Mouse (Mus musculus) layer of hippocampus, postnatal 10 days (tissue): ENCODE results near the gene Tom1l1. TPM values are rescaled to one million over a fixed set of nuclear protein-coding genes. Genes with fewer than 3 reads are reported as not detected.
A peak's percentile ranks its signal among the peaks of the same experiment; 100 is the strongest.

ENCODE experiments used
- DNase-seq, 2 experiments: peaks; one replicate each; pipeline ENCODE4 v3.0.0; 2021; ENCODE audit warnings: low spot score in 2 of 2
- total RNA-seq, 2 experiments: library from RNA; stranded (reverse); gene quantifications; 2 replicates each; pipeline ENCODE4 v1.2.3; 2021

Gene Tom1l1
- total RNA-seq, 2 experiments from 2014 or later = 18.3 to 19.3 TPM

DNA sequence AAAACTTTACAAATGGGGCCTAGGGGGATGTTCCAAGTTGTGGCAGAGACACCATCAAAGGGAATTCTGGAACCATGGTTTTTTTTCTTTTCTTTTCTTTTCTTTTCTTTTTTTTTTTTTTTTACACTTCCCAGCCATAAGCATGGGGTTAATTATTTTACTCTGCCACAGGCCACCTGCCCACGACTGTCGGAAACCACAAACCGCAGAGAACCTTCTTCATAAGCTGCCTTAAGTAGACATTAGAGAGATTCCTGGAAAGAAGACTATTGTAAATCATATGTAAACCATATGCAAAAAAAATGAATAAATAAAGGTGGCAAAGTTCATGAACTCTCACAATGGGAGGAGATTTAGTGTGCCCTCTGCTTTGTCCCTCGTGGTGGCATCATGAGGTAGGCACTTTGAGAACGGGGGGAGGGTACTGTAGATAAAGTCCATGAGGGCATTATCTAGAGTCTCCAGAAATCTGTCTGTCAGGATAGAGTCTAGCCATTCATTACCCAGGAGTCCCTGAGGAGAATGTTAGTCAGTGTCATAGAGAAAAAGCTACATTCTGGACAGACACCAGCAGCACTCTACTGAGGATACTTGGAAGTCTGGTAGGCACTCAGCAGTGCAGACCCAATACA lies 12.6 kb downstream of the Tom1l1 start:
- DNase-seq = no peak

DNA sequence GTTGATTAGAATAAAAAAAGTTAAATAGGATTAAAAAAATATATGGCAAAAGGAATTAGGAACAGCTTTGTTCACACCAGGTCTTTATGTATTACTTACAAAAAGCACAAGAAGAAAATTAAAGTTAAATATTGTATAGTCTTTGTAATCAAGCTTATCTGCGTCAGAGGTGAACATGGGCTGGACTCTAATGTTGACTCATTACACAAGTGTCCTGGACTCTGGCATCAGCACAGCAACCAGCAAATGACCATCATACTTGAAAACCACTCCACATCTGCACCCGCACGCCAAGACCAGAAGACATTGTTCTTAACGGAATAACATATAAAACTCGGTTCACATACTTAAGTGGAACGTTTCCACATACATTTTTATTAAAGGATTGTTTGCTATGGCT lies 20.8 kb downstream of the Tom1l1 start:
- DNase-seq = no peak

DNA sequence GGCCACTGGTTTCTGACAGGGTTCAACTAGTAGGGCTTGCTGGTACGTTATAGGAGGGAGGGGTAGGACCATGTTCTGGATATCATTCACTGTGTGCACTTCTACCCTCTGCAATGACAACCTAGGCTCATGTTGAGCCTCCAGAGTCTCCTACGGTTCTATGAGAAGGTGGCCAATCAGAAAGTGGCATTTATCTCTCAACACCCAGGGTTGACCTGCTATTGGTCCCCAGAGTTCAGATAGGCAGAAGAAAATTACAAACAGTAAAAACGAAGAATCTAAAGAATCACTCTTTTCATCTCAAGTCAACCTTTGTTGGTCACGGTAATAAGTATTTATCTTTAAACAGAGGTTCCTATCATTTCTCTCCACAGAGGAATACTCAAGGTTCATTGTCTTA lies 21.2 kb downstream of the Tom1l1 start:
- DNase-seq = no peak

DNA sequence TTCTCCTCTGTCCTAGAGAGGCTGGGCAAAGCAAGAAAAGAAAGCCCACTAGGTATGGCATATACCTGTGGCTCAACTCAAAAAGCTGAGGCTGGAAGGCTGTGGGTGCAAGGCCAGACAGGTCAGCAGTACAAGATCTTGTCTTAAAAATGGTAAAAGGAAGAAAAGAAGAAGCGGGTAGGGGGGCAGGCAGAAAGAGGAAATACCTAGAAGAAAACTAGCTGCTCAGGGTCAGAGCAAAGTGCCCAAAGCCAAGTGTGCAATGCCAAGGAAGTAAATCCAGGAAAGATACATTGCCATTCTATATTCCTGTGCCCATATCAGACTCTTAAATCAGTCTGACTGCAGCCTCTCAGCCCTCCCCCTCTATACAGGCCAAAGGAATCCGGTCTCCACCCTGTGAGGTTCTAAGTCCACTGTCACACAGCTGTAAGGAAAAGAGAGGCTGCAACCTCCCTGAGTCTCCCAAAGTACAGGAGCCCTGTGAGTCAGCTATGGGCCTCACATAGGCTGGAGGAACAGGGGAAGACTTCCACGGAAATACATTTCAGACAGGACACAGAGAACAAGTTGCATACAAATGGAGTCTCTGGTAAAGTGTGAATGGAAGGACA lies 21.9 kb downstream of the Tom1l1 start:
- no peak for DNase-seq

DNA sequence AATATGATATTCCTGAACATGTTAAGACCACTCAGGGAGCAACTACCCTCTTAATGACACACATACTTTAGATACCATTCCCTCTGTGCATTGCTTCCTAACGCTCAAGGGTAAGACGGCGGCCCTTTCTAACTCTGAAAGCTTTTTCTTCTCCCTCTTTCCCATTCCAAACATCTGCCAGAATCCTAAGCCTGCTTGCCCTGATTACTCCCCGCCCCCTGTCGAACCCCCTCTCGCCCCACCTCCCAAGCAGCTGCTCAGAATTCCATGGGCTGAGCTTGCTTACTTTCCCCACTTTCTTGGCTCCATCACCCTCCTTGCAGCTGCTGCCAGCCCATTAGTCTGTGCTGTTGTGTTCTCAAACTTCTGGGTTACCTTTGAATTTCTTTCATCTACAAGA lies 23.0 kb downstream of the Tom1l1 start:
- DNase-seq = peak; percentile 30 to 53

DNA sequence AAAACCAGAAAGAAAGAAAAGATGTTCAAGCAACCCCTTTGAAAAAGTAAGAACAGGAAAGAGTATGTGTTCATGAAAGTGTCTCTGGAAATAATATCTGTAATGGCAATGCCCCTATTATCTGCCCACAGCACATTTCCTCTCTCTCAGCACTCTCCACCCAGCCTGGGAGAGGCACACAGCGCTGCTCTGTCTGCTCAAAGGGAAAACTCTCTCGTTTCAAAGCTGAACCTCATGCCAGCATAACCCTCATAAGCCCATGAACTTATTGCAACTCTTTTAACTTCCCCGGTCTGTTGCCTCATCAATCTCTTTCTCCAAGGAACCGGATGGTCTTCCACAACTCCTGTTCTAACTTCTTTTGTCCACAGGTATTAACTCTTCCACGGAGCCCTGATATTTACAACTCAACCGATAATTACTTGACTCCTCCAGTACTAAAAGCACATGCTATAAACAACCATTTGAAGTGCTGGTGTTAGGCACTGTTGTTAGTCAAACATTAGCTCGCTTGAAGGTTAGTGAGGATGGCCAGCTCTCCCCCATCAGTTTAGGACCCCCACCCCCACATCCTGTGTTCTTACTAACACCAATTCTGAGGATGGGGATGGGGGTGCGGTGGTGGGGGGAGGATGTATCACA lies 23.7 kb downstream of the Tom1l1 start:
- DNase-seq = no peak

DNA sequence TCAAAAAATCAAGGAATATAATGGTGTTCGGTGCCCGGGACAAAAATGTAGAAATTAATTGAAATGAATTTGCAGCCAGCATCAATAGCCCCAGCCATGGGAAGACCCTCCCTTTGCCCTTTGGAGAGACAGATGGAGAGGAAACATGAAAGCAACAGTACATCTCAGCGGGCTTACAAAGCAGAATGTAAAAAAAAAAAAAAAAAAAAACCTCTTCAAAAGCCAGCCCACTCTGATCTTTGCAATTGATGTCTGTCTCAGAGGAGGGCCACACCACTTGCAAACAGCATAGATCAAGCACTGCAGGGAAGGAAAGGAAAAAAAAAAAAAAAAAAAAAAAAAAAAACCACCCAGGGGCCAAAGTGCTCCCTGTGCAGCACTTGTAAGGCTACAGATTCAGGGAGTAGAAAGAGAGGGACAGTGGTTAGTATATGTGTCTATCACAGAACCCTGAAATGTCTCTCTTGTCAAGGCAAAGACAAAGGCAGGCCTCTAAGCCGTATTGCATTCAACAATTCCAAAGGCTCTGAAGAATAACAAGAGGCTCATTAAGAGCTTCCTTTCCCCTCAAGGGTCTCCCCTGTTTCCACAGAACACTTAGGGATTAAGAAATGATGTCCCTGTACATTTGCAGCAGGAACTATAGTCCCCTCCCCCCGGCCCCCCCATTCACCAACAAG lies 24.4 kb downstream of the Tom1l1 start:
- no peak for DNase-seq

DNA sequence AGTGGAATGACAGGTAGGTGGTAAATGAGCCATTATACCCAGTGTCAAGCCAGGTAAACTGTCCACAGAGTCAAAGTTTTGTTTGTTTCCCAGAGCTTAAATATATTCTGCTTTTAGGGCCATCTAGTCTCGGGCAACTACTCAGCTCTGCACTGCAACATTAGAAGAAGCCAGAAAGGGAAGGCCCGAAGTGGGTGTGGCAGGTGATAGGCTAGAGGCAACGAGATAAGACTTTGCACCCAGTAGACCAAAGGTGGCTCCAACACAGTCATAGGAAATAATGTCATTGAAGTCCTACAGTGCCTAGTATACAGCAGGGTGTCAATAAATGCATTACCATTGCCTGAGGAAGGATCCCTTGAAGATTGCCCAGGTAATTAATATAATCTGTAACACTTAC lies 25.1 kb downstream of the Tom1l1 start:
- no peak for DNase-seq

DNA sequence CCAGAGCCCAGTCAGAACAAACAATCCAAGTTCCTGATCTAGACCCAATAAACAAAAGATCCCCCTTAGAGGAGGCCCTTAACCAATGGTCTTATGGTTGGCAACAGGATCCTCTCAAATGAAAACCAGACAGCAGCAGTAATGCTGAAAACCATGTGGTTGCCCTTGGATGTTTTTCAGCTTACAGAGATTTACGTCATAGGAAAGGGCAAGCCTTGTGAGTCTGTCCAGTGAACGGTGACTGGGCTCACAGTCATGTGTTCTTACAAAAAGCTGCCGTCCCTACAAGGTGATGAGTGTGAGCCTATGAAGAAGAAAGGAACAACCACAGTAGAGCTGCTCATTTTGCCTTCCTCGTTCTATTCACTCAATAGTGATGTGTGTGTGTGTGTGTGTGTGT lies 27.5 kb downstream of the Tom1l1 start:
- DNase-seq = no peak

DNA sequence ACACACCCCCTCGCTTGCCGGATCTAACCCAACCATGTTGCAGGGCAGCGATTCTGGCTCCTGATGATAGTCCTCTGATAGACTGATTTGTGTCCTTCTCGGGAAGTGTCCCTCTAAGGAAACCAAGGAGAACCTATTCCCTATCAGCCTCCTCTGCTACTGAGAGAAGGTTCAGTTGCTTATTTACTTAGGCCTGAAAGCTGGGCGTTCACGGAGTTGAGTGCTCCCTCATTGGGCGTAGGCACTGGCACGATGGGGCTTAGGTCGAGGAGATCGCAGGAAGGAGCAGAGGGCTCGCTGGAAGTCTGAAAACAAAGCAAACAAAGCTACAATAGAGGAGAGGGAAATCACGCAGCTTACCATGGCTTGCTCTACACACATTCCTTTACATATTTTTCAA lies 30.6 kb downstream of the Tom1l1 start:
- DNase-seq = no peak

DNA sequence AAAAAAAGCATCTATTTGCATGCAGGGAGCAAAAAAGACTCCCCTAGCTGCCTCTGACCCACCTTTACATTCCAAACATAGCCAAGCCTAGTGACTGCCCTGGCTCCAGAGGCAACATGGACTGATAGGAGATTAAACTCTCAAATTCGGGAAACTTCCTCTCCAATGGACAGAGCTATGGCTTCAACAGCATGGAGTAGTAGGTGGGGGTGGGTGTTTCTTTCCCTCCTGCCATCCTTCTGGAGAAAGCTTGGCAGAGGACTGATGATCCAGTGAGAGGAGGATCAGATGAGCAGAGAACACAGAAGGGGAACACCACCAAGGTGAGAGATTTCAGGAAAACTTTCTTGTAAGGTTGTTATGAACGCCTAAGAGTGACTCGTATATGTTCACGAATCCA lies 35.6 kb downstream of the Tom1l1 start:
- no peak for DNase-seq

DNA sequence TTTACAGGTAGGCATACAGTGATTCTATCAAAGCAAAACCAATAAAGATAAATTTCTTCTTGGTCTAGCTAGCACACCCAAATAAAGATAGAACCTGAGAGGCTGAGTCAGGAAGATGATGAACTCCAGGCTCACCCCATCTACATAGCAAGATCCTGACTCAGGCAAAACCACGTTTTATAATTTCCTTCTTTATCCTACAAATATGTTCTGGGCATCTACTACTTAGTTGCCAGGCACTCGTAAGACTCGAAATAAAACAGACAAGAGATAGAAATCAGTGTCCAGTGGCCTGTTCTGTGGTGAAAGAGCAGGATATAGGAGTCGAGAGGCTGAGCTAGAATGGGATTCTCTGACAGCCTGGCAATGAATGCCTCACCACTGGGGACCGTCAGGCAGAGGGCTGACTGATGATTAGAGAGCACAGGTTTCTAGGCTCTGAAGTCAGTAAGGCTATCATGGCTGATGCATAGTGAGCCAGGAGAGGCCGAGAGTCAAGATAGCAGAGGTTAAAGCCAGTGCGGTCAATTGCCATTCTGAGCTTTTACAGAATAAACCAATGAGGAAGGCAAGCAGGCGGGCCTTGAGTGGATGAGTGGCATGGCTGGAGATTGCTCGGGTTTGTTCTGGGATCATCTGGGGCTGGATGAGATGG lies 37.8 kb downstream of the Tom1l1 start:
- no peak for DNase-seq

DNA sequence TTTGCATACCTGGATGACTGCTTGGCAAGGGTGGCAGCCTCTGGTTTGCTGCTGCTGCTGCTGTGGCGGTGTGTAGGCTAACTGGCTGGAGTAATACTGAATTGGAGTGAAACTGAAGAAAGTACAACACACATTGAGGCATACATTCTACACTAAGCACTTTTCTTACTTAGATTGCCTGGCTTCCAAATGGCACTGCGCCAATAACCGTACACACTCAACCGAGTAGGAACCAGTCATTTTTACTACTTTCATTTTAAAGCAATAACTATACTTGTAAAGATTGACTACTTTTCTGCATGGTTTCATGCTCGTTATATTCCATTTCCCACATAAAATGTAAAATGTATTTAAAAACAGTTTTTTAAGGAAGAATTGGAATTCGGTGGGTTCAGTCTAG lies 38.4 kb downstream of the Tom1l1 start:
- no peak for DNase-seq

DNA sequence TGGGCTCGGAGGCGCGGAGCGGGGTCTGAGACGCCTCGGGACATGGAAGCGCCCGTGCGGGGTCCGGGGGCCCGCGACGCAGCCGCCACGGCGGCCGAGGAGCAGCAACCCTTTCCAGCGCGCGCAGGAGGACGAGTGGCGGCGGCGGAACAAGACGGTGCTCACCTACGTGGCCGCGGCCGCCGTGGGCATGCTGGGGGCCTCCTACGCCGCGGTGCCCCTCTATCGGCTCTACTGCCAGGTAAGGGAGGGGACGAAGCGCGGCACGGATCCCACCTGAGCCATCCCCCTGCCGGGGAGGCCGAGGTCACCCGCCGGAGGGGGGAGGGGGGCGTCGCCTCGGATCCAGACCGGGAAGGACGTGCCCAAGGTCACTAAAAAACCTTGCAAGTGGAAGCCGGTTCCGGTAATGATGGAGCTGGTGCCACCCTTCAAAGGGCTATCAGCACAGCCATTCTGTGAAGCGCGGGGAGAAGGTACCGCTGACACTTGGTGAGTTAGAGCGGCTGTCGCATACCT lies 49.8 kb downstream of the Tom1l1 start:
- peak; percentile 42 to 64 for DNase-seq

DNA sequence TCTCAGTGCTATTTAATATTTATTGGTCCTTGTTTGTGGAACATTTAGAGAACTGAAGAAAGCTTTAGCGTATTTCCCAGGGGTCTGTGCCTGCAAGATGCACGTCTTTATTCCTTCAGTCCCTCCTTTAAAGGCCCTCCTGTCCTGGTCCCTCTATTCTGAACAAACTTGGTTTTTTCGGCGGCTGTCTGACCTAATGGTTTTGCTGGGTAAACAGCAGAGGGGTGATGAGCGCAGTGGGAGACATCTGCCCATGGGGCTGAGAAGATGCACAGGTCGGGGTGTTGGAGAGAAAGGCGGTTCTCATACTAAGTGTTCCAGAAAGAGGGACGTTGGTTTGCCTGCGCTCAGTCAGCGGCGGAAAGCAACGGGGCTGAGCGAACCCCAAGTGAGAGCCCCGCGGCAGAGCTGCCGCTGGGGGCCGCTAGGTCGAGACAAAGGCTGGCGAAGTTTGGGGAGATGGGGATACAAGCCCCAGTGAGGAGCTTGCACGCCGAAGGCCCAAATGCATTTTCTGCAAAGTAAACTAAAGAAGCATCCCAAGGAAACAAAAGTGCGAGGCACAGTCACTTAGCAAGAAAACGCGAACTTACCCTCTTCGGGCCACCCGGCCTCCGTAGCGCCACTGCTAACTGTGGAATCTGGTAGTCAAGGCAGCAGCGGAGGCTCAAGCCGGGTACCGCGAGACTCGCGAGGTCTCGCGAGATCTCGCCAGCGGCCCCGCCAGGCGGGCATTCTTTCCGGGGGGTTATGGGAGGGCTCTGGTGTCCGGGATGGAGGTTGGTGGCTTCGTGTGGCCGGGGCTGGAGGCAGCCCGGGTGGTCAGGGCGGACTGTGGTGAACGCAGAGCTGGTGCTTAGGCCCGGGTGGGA lies 50.5 kb downstream of the Tom1l1 start, which contains the start of the genes Stxbp4 and Cox11:
TSS of gene Stxbp4 (minus strand) at position 645 of the 872 bp plus-strand sequence.
TSS of gene Cox11 (plus strand) at position 734 of the 872 bp plus-strand sequence.
- DNase-seq = peak; percentile 92 to 95

DNA sequence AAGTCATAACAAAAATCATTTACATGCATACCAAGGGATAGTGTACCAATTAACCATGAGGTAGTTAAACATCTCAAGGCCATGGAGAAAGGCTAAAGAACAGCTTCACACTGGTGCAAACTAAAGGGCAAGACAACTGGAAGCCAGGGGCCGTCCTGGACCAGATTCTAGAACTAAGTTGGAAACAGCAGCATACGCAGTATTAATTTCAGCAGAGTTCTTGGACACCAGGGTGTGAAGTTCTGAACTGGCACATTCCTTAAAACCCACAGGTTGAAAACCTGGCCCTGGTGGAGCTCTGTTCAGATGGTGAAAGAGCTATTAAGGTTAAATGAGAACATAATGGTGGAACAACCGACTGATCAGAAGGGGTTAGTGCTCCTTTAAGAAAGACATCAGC lies 53.5 kb downstream of the Tom1l1 start:
- no peak for DNase-seq

DNA sequence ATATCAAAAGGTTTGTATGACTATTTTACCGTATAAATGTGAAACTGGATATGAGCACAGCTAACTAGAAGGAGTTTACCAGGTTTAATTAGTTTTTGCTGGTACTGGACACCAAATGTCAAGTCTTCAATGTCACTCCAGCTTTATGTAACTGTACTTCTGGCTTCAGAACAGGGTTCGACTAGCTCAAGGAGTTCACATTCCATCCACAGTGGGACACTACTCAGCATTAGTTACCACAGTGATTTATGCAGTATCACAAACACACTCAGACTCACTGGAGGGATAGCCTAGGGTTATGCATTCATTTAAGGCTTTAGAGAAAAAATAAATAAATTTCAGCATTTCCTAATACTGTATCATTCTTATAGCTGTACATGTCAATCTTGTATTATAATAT lies 55.7 kb downstream of the Tom1l1 start:
- DNase-seq = no peak

DNA sequence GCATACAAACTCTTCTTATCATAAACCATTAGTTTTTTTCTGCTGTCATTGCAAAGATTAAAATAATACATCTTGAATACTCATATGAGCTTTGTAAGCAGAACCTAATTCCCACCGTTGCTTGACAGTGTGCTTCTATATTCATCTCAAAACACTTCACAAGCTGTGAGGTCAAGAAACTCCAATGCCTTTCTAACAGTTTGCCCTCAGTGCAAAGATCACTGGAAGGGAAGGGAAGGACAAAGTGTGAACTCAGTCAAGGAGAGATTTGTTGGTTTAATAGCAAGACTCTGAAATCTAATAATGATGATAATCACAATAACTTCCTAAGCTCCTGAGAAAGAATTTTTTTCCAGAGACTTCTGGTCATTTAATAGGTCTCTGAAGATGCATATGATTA lies 60.4 kb downstream of the Tom1l1 start:
- DNase-seq = no peak

DNA sequence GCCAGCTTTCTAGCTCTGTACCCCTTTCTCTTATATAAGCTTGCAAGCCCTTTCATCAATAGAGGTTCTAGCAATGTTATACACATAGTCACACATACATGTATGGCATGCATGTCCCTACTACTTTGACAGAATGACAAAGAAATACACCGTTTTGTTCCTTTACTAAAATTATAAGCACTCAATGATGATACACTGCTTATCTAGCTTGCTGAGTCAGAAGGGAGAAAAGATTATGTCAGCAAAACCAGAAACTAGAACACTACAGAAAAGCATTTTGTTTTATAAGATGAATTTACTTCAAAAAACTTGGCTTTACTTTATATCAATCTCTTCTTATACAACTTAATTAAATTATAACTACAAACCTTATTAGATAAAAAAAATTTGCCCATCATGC lies 63.0 kb downstream of the Tom1l1 start:
- no peak for DNase-seq

DNA sequence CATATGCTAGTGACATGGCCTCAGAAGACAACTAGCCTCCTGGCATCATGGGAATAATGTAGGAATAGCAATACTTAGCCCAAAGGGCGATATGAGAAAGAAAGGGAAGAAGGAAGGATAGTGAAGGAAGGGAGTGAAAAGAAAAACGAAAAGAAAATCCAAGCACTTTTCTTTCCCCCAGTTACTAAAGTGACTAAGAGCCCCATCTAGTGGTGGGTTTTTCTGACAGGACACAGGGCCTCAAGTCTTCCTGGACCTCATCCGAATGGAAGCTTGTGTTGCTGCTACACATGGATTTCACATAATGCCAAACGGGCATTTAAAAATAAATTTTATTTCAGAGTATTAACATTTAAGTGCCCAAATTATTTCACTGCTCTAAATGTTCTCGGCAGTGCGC lies 64.7 kb downstream of the Tom1l1 start:
- DNase-seq = peak; percentile 53 to 59
